Mouse (Mus musculus): ENCODE data around the gene Auh. TPM values are rescaled to one million over a fixed set of nuclear protein-coding genes. Genes with fewer than 3 reads are reported as not detected.

The Auh gene
- polyA plus RNA-seq, 1 experiment, result 26.8 TPM

- H3K27ac ChIP-seq (ENCODE audit: insufficient read depth, low read length), result no peak overlapping the region
- TF ChIP-seq POLR2A (IDR thresholded peaks at IDR 0.05; ENCODE audit: low read depth, low read length) (no peak), CTCF (IDR thresholded peaks at IDR 0.05; ENCODE audit: borderline replicate concordance, insufficient read depth, low read length) (no peak)
- H3K4me3 ChIP-seq (ENCODE audit: insufficient read depth, low read length), result no peak overlapping the region
These were observed 17.0 kb downstream of the Auh start for GRCm38 (mm10) chr13:52912495-52912894.

GRCm38 (mm10) chr13:52911259-52911658, 18.2 kb downstream of the Auh start:
- H3K4me1 ChIP-seq (ENCODE audit: control insufficient read depth, insufficient read depth, low read length), result peaks cover 4% of the 10 kb centered on the region; the same call in 1 of the 2 replicates
- no peak for TF ChIP-seq POLR2A (IDR thresholded peaks at IDR 0.05; ENCODE audit: low read depth, low read length)
- no peak for TF ChIP-seq CTCF (IDR thresholded peaks at IDR 0.05; ENCODE audit: borderline replicate concordance, insufficient read depth, low read length)
- H3K4me3 ChIP-seq (ENCODE audit: insufficient read depth, low read length), result no peak overlapping the region
- H3K27ac ChIP-seq (ENCODE audit: insufficient read depth, low read length), result no peak overlapping the region

More at GRCm38 (mm10) chr13:52912495-52912894, 17.0 kb downstream of the Auh start:
- peaks cover 4% of the 10 kb centered on the region; the same call in 1 of the 2 replicates for H3K4me1 ChIP-seq (ENCODE audit: control insufficient read depth, insufficient read depth, low read length)

GRCm38 (mm10) chr13:52906296-52906695, 23.2 kb downstream of the Auh start:
- no peak overlapping the region for H3K4me3 ChIP-seq (ENCODE audit: insufficient read depth, low read length)
- TF ChIP-seq CTCF (IDR thresholded peaks at IDR 0.05; ENCODE audit: borderline replicate concordance, insufficient read depth, low read length), result no peak
- TF ChIP-seq POLR2A (IDR thresholded peaks at IDR 0.05; ENCODE audit: low read depth, low read length), result no peak
- no peak overlapping the region for H3K27ac ChIP-seq (ENCODE audit: insufficient read depth, low read length)
- peaks cover 5% of the 10 kb centered on the region; the same call in 1 of the 2 replicates for H3K4me1 ChIP-seq (ENCODE audit: control insufficient read depth, insufficient read depth, low read length)

DNA sequence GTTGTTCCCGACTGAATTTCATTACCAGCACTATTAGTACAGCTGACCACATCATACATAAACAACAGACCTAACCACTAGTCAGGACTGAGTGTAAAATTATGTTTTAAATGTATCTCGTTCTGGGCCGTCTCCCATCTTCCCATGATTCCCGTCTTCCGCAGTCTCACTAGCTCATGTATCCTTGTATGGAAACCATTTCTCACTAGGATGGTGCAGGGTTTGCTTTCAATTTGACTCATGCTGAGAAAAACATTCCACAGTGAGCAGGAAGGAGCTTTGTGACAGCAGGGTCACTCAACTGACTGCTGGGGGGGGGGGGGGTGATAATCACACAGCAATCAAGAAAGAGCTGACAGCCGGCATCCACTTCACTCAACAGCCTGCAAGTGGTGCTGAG, 25.3 kb downstream of the Auh start:
- Histone ChIP-seq H3K4me3 (ENCODE audit: insufficient read depth, low read length) (no peak overlapping the region), H3K4me1 (ENCODE audit: control insufficient read depth, insufficient read depth, low read length) (peaks cover 9% of the 10 kb centered on the region), H3K27ac (ENCODE audit: insufficient read depth, low read length) (peak overlapping the region; percentile 86)
- TF ChIP-seq POLR2A (IDR thresholded peaks at IDR 0.05; ENCODE audit: low read depth, low read length) (0 out of 2 replicates have a peak, but pooled peaks have one; percentile 21), CTCF (IDR thresholded peaks at IDR 0.05; ENCODE audit: borderline replicate concordance, insufficient read depth, low read length) (no peak)

GRCm38 (mm10) chr13:52903767-52904166, 25.7 kb downstream of the Auh start:
- no peak overlapping the region for H3K4me3 ChIP-seq (ENCODE audit: insufficient read depth, low read length)
- H3K4me1 ChIP-seq (ENCODE audit: control insufficient read depth, insufficient read depth, low read length), result peaks cover 9% of the 10 kb centered on the region
- H3K27ac ChIP-seq (ENCODE audit: insufficient read depth, low read length), result peak overlapping the region; percentile 86
- TF ChIP-seq CTCF (IDR thresholded peaks at IDR 0.05; ENCODE audit: borderline replicate concordance, insufficient read depth, low read length), result peak; percentile 8; the same call in 1 of the 2 replicates
- TF ChIP-seq POLR2A (IDR thresholded peaks at IDR 0.05; ENCODE audit: low read depth, low read length), result no peak

GRCm38 (mm10) chr13:52902517-52902916, 27.0 kb downstream of the Auh start:
- Histone ChIP-seq H3K4me1 (ENCODE audit: control insufficient read depth, insufficient read depth, low read length) (peaks cover 9% of the 10 kb centered on the region), H3K27ac (ENCODE audit: insufficient read depth, low read length) (no peak overlapping the region), H3K4me3 (ENCODE audit: insufficient read depth, low read length) (no peak overlapping the region)
- no peak for TF ChIP-seq POLR2A (IDR thresholded peaks at IDR 0.05; ENCODE audit: low read depth, low read length)
- no peak for TF ChIP-seq CTCF (IDR thresholded peaks at IDR 0.05; ENCODE audit: borderline replicate concordance, insufficient read depth, low read length)

DNA sequence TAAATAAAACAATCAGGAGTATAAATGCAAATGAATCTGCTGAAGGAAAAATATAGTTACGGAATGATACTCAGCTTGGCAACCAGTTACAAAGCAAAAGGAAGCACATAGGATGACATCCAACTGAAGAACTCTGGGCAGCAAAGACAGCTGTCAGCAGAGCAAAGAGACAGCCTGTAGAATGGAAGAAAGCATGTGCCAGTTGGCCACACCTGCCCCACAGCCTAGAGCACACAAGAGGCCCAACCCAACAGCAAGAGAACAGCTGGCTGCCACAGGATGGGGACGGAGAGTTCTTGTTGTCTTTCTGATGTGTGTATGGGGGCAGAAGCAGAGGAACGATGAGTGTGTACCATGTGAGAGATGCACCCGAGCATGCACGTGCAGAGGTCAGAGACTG, 29.8 kb downstream of the Auh start:
- Histone ChIP-seq H3K4me3 (ENCODE audit: insufficient read depth, low read length) (no peak overlapping the region), H3K4me1 (ENCODE audit: control insufficient read depth, insufficient read depth, low read length) (peaks cover 9% of the 10 kb centered on the region), H3K27ac (ENCODE audit: insufficient read depth, low read length) (no peak overlapping the region)
- no peak for TF ChIP-seq CTCF (IDR thresholded peaks at IDR 0.05; ENCODE audit: borderline replicate concordance, insufficient read depth, low read length)
- TF ChIP-seq POLR2A (IDR thresholded peaks at IDR 0.05; ENCODE audit: low read depth, low read length), result no peak

- Histone ChIP-seq H3K27ac (ENCODE audit: insufficient read depth, low read length) (no peak overlapping the region), H3K4me1 (ENCODE audit: control insufficient read depth, insufficient read depth, low read length) (peaks cover 7% of the 10 kb centered on the region; the same call in 1 of the 2 replicates), H3K4me3 (ENCODE audit: insufficient read depth, low read length) (no peak overlapping the region)
- no peak for TF ChIP-seq CTCF (IDR thresholded peaks at IDR 0.05; ENCODE audit: borderline replicate concordance, insufficient read depth, low read length)
- no peak for TF ChIP-seq POLR2A (IDR thresholded peaks at IDR 0.05; ENCODE audit: low read depth, low read length)
These were observed 31.7 kb downstream of the Auh start for GRCm38 (mm10) chr13:52897806-52898205.

DNA sequence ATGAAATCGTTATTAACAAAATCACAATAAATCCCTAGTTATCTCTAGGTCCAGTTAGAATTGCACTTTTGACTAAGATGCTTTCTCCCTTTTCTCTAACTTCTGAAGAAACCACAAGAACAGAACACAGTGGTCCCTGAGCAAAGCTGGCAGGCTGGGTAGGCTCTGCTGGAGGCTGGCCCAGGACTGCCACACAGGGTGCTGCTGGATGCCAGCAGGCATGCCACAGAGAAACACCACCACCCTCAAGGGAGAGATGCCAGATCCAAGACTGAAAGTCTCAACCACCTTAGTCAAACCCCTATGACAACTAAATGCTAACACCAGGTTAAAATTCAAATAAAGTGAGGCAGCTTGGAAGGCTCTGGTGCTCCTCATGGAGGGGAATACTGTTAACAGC, 36.7 kb downstream of the Auh start:
- Histone ChIP-seq H3K4me1 (ENCODE audit: control insufficient read depth, insufficient read depth, low read length) (0 out of 2 replicates have a peak, but pooled peaks cover 6% of the 10 kb centered on the region), H3K27ac (ENCODE audit: insufficient read depth, low read length) (peak overlapping the region; percentile 79), H3K4me3 (ENCODE audit: insufficient read depth, low read length) (no peak overlapping the region)
- no peak for TF ChIP-seq CTCF (IDR thresholded peaks at IDR 0.05; ENCODE audit: borderline replicate concordance, insufficient read depth, low read length)
- TF ChIP-seq POLR2A (IDR thresholded peaks at IDR 0.05; ENCODE audit: low read depth, low read length), result no peak

- Histone ChIP-seq H3K27ac (ENCODE audit: insufficient read depth, low read length) (peak overlapping the region; percentile 79), H3K4me3 (ENCODE audit: insufficient read depth, low read length) (no peak overlapping the region), H3K4me1 (ENCODE audit: control insufficient read depth, insufficient read depth, low read length) (0 out of 2 replicates have a peak, but pooled peaks cover 6% of the 10 kb centered on the region)
- TF ChIP-seq POLR2A (IDR thresholded peaks at IDR 0.05; ENCODE audit: low read depth, low read length), result no peak
- TF ChIP-seq CTCF (IDR thresholded peaks at IDR 0.05; ENCODE audit: borderline replicate concordance, insufficient read depth, low read length), result no peak
These were observed 37.4 kb downstream of the Auh start for GRCm38 (mm10) chr13:52892065-52892503.

Data from embryonic fibroblast, embryonic 13.5 days (primary cell).